Mouse (Mus musculus) CD4-positive naive resting alpha-beta T cell, adult 57 days (primary cell): Measurements from ENCODE around the gene Lrrc58. TPM values are rescaled to one million over a fixed set of nuclear protein-coding genes. Genes with fewer than 3 reads are reported as not detected.

Experiments used
- total RNA-seq: library from RNA; stranded (reverse); gene quantifications from one replicate; pipeline ENCODE4 v1.2.4, GENCODE M21; 2023

The Lrrc58 gene
- total RNA-seq, result 33.6 TPM

DNA sequence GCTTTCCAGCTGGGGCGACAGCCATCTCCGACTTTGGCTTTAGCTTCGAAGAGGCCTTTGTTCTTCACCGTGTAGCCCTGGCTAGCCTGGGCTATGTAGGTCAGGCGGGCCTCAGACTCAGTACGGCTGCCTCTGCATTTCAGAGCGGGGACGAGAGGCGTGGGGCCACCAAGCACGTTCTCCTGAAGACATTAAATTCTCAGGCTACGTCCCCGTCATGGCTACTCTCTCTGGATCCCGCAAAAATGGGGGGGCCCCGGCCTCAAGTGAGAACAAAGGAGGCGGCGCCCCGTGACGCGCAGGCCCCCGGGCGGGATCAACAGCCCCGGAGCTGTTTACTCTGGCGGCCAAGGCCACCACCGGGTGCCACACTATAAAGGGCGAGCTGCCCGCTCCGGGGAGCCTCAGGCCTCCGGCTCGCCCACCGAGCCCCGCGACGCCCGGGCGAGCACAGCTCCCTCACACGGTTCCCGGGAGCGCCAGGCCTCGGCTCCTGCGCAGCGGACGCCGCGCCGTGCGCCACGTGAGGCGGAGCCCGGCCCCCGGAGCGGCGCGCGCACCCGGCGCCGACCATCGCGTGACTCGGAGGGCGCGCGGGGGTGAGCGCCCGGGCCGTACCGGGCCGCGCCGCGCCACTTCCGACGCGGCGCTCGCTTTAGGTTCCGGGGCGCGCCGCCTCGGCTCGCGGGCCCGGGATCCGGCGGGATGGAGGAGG lies at the start of gene Lrrc58:
Gene Lrrc58 (plus strand): TSS at position 599 of the 715 bp plus-strand sequence.

DNA sequence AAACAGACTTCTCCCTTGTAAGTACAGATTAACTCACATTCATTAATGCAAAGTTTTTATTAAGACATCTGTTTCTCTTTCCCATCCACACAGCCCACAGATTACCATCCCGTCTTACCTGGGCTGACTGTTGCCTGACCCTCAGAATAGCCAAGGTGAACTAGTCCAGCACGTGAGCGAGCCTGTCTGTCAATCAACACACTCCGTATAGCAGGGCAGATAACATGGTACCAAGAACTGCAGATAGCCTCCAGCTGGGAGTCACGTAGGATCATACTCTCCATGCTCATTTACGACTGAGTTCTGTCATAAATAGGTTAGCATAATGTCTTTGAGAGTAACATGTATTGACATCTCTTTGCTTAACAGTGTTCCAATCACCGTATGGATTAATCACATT lies 7.2 kb upstream of the Lrrc58 start, which contains the start of gene Gm36028:
Gene Gm36028 (minus strand): TSS at position 118 of the 400 bp plus-strand sequence.

GRCm38 (mm10) chr16:37916138-37916817 lies 48.1 kb downstream of the Lrrc58 start, which contains the start of gene Gpr156:
TSS of gene Gpr156 (plus strand) at chr16:37916496.

Other genes with a start within 250 kb of the Lrrc58 start
- 36.4 TPM for gene Ndufb4, start 213.9 kb upstream of the Lrrc58 start, total RNA-seq
- gene Fstl1, start 91.5 kb upstream of the Lrrc58 start, total RNA-seq, result 1.7 TPM
- not detected for gene Gm36028, start 7.2 kb upstream of the Lrrc58 start, total RNA-seq
- gene Gpr156, start 48.1 kb downstream of the Lrrc58 start, total RNA-seq, result 0.12 TPM
- 85.9 TPM for gene Gsk3b, start 220.6 kb downstream of the Lrrc58 start, total RNA-seq